Mouse (Mus musculus): ENCODE data around the gene Slc27a4. TPM values are rescaled to one million over a fixed set of nuclear protein-coding genes. Genes with fewer than 3 reads are reported as not detected.

The Slc27a4 gene
- polyA plus RNA-seq, 1 experiment = 26.8 TPM

GRCm38 (mm10) chr2:29853736-29854135 is 51.3 kb downstream of the Slc27a4 start:
- H3K4me2 ChIP-seq (ENCODE audit: low read depth) = no peak overlapping the region
- TF ChIP-seq CEBPB (IDR thresholded peaks at IDR 0.05; ENCODE audit: insufficient read depth, poor library complexity, severe bottlenecking) (no peak), REST (IDR thresholded peaks at IDR 0.05; ENCODE audit: insufficient read depth, insufficient read length) (no peak), POLR2A (IDR thresholded peaks at IDR 0.05; ENCODE audit: insufficient read length, low read depth) (no peak), TCF12 (IDR thresholded peaks at IDR 0.05; ENCODE audit: insufficient read depth, poor library complexity, severe bottlenecking) (no peak), MAX (IDR thresholded peaks at IDR 0.05; ENCODE audit: low read depth) (no peak), MYOG (IDR thresholded peaks at IDR 0.05; ENCODE audit: control insufficient read depth in 1 of 3, insufficient read depth in 1 of 3, insufficient read length in 2 of 3, low read depth in 2 of 3) (no peak), TCF3 (IDR thresholded peaks at IDR 0.05; ENCODE audit: insufficient read length, low read depth) (no peak), E2F4 (IDR thresholded peaks at IDR 0.05; ENCODE audit: insufficient read depth) (no peak)
- H3K36me3 ChIP-seq (ENCODE audit: control insufficient read depth, insufficient read depth) = no peaks in the 10 kb centered on the region
- H3ac ChIP-seq (ENCODE audit: control insufficient read depth, insufficient read length) = no peak overlapping the region
- H3K27me3 ChIP-seq (ENCODE audit: control insufficient read depth, insufficient read depth, insufficient read length) = no peaks in the 10 kb centered on the region
- no peak overlapping the region for H3K4me3 ChIP-seq
- H3K79me2 ChIP-seq (ENCODE audit: control insufficient read depth, insufficient read depth) = no peaks in the 10 kb centered on the region

- TF ChIP-seq MYOD1 (IDR thresholded peaks at IDR 0.05; ENCODE audit: control insufficient read depth in 1 of 3, insufficient read length in 2 of 3, low read depth in 2 of 3) (no peak), TCF3 (IDR thresholded peaks at IDR 0.05; ENCODE audit: insufficient read length, low read depth) (no peak), SRF (IDR thresholded peaks at IDR 0.05; ENCODE audit: control insufficient read depth, insufficient read length, low read depth) (no peak), USF1 (IDR thresholded peaks at IDR 0.05; ENCODE audit: low read depth) (no peak), E2F4 (IDR thresholded peaks at IDR 0.05; ENCODE audit: insufficient read depth) (no peak), MAX (IDR thresholded peaks at IDR 0.05; ENCODE audit: low read depth) (no peak), REST (IDR thresholded peaks at IDR 0.05; ENCODE audit: insufficient read depth, insufficient read length) (no peak), TCF12 (IDR thresholded peaks at IDR 0.05; ENCODE audit: insufficient read depth, poor library complexity, severe bottlenecking) (no peak), CEBPB (IDR thresholded peaks at IDR 0.05; ENCODE audit: insufficient read depth, poor library complexity, severe bottlenecking) (no peak), POLR2A (IDR thresholded peaks at IDR 0.05; ENCODE audit: insufficient read length, low read depth) (no peak), MYOG (IDR thresholded peaks at IDR 0.05; ENCODE audit: control insufficient read depth in 1 of 3, insufficient read depth in 1 of 3, insufficient read length in 2 of 3, low read depth in 2 of 3) (no peak)
- no peak overlapping the region for H3K4me3 ChIP-seq
- no peaks in the 10 kb centered on the region for H3K36me3 ChIP-seq (ENCODE audit: control insufficient read depth, insufficient read depth)
- no peaks in the 10 kb centered on the region for H3K79me2 ChIP-seq (ENCODE audit: control insufficient read depth, insufficient read depth)
- no peak overlapping the region for H3ac ChIP-seq (ENCODE audit: control insufficient read depth, insufficient read length)
- H3K4me2 ChIP-seq (ENCODE audit: low read depth) = no peak overlapping the region
- no peaks in the 10 kb centered on the region for H3K27me3 ChIP-seq (ENCODE audit: control insufficient read depth, insufficient read depth, insufficient read length)
Observed at GRCm38 (mm10) chr2:29855585-29856210, 53.3 kb downstream of the Slc27a4 start.

DNA sequence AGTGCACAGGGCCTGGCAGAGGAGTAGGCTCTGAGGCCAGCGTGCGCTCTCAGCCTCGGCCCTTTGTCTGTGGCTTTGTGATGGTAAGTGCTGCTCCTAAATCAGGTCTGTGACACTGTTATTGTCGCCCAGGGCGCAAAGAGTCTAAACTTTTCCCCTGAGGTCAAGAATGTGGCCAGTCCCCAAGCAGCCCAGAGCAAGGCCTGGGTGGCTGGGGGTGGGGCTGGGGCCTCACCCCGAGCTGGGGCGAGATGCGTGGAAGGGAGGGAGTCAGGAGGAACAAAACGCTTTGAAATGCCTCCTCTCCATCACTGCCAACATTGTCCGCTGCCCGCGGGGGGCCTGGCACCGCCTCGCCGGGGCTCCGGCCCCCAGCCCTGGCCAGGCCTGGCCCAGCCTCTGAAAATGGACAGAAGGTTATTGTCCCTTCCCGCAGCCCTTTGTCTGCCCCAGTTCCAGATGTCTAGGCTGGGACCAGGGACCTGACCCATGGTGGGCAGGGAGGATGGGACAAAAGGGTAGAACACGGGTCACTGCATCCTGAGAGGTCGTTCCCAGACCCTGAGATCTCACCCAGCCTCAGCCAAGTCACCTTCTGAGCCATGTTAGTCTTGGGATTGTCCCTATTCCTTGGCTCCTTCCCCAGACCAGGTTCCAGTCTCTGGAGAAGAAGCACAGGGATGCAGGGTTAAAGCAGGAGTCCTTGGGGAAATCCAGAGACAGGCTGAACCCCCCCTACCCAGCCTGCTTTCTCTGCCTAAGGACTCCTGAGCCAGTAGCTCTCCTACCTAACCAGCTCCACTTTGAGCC is 54.2 kb downstream of the Slc27a4 start:
- Histone ChIP-seq H3K4me2 (ENCODE audit: low read depth) (peak overlapping the region; percentile 31), H3K36me3 (ENCODE audit: control insufficient read depth, insufficient read depth) (no peaks in the 10 kb centered on the region), H3ac (ENCODE audit: control insufficient read depth, insufficient read length) (no peak overlapping the region), H3K4me3 (no peak overlapping the region), H3K27me3 (ENCODE audit: control insufficient read depth, insufficient read depth, insufficient read length) (no peaks in the 10 kb centered on the region), H3K79me2 (ENCODE audit: control insufficient read depth, insufficient read depth) (no peaks in the 10 kb centered on the region)
- TF ChIP-seq MYOD1 (IDR thresholded peaks at IDR 0.05; ENCODE audit: control insufficient read depth in 1 of 3, insufficient read length in 2 of 3, low read depth in 2 of 3) = no peak
- TF ChIP-seq REST (IDR thresholded peaks at IDR 0.05; ENCODE audit: insufficient read depth, insufficient read length) = no peak
- no peak for TF ChIP-seq USF1 (IDR thresholded peaks at IDR 0.05; ENCODE audit: low read depth)
- no peak for TF ChIP-seq MAX (IDR thresholded peaks at IDR 0.05; ENCODE audit: low read depth)
- TF ChIP-seq TCF12 (IDR thresholded peaks at IDR 0.05; ENCODE audit: insufficient read depth, poor library complexity, severe bottlenecking) = no peak
- no peak for TF ChIP-seq SRF (IDR thresholded peaks at IDR 0.05; ENCODE audit: control insufficient read depth, insufficient read length, low read depth)
- TF ChIP-seq E2F4 (IDR thresholded peaks at IDR 0.05; ENCODE audit: insufficient read depth) = no peak
- no peak for TF ChIP-seq POLR2AphosphoS2 (IDR thresholded peaks at IDR 0.05; ENCODE audit: insufficient read length, low read depth)
- no peak for TF ChIP-seq TCF3 (IDR thresholded peaks at IDR 0.05; ENCODE audit: insufficient read length, low read depth)
- no peak for TF ChIP-seq POLR2A (IDR thresholded peaks at IDR 0.05; ENCODE audit: insufficient read length, low read depth)

DNA sequence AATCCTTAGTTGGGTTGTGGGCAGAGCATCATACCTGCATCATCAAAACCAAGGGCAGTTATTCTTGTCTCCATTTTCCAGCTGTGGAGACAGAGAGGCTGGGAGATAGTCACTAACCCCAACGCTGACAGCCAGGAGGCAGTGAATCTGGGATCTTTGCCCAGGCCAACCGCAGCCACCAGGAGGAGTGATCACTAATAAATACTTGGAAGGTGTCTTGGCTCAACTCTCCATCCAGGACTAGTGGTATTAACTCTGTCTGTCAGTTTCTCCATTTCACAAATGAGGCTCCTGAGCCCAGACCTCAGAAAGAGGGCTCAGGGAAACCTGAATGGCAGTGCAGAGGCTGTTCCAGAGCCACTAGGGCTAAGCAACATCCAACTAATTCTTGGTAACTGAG is 54.9 kb downstream of the Slc27a4 start:
- H3K4me3 ChIP-seq = no peak overlapping the region
- no peaks in the 10 kb centered on the region for H3K79me2 ChIP-seq (ENCODE audit: control insufficient read depth, insufficient read depth)
- no peaks in the 10 kb centered on the region for H3K36me3 ChIP-seq (ENCODE audit: control insufficient read depth, insufficient read depth)
- peak overlapping the region; percentile 31 for H3K4me2 ChIP-seq (ENCODE audit: low read depth)
- H3K27me3 ChIP-seq (ENCODE audit: control insufficient read depth, insufficient read depth, insufficient read length) = no peaks in the 10 kb centered on the region
- no peak for TF ChIP-seq SRF (IDR thresholded peaks at IDR 0.05; ENCODE audit: control insufficient read depth, insufficient read length, low read depth)
- no peak for TF ChIP-seq MAX (IDR thresholded peaks at IDR 0.05; ENCODE audit: low read depth)
- TF ChIP-seq TCF3 (IDR thresholded peaks at IDR 0.05; ENCODE audit: insufficient read length, low read depth) = no peak
- no peak for TF ChIP-seq REST (IDR thresholded peaks at IDR 0.05; ENCODE audit: insufficient read depth, insufficient read length)
- no peak for TF ChIP-seq POLR2AphosphoS2 (IDR thresholded peaks at IDR 0.05; ENCODE audit: insufficient read length, low read depth)
- no peak for TF ChIP-seq TCF12 (IDR thresholded peaks at IDR 0.05; ENCODE audit: insufficient read depth, poor library complexity, severe bottlenecking)
- no peak for TF ChIP-seq CEBPB (IDR thresholded peaks at IDR 0.05; ENCODE audit: insufficient read depth, poor library complexity, severe bottlenecking)
- no peak for TF ChIP-seq MYOG (IDR thresholded peaks at IDR 0.05; ENCODE audit: control insufficient read depth in 1 of 3, insufficient read depth in 1 of 3, insufficient read length in 2 of 3, low read depth in 2 of 3)
- no peak for TF ChIP-seq POLR2A (IDR thresholded peaks at IDR 0.05; ENCODE audit: insufficient read length, low read depth)
- no peak overlapping the region for H3ac ChIP-seq (ENCODE audit: control insufficient read depth, insufficient read length)

Measured in myocyte (in vitro differentiated cells).